Mouse (Mus musculus): ENCODE data around the gene Pfn3. TPM values are rescaled to one million over a fixed set of nuclear protein-coding genes. Genes with fewer than 3 reads are reported as not detected.
A peak's percentile ranks its signal among the peaks of the same experiment; 100 is the strongest.
"Not testable (repeated sequence)": the region's sequence is repeated elsewhere in the genome, so short reads cannot be mapped to it uniquely, and the experiment has no call there.

Gene Pfn3
- total RNA-seq (2021): not detected

DNA sequence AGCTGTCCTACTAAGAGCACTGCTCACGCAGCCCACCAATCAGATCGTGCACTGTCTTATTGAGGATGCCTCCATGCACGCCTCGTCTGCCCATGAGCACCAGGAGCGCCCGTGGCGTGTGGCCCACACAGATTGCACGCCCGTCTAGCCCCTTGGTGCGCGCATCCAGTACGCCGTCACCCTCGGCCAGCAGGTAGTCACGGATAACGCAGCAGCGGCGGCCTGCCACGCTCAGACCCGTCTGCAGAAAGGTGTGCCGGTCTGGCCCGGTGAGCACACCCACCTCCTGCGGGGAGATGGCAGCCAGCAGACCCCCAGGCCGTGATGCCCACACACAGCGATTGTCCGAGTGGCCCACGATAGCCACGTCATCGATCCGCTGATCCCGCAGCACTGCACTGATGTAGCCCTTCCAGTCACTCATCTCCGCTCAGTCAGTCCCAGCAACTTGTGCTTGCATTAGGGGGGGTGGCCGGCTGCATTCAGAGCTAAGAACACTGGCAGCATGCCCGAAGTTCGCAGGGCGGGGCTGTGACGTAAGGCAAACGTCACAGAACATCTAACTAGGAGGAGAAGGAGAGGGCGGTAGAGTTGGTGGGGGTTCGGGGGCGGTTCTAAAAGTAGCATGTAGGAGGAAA, at the start of gene Pfn3:
TSS of gene Pfn3 (minus strand) at position 490 of the 638 bp plus-strand sequence.
- DNase-seq: peak; percentile 60 to 61

DNA sequence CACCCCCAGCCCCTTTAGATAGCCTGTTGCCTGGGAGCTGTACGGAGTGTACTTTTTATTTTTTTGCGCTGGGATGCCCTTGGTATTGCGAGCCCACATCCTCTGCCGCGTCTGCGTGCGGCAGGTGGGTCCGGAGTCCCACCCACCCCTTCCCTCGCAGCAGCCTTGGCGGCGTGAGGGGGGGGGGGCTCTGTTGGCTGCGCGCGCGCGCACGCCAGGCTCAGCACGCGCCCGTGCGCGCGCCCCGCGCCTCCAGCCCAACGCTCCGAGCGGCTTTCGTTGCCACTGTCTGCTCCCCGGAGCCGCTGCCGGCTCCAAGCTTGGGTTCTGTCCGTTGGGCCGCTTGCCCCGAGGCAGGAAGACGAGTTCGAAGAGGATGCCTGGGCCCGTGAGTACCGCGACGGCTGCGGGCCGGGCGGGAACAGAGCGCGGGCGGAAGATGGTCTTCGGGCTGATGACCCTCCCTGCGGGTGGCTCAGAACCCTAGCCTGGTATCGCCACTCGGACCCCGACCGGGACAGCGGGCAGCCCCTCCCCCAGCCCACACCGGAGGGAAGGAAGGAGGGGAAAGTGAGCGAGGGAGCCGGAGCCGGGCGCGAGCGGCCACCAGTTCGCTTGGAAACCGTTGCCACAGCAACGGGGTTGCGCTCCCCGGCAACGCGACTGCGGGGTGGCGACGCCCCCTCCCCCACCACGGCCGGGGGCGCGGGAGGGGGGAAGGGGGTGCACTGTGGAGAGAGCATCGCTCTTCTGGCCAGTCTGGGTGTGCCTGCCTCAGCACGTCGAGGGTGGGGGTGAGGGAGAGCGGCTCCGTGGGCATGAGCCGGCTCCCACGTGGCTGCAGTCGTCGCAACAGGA, 49.2 kb upstream of the Pfn3 start, which contains the start of gene Prr7:
TSS of gene Prr7 (plus strand) at position 241 of the 858 bp plus-strand sequence.
- peak; percentile 75 to 81 for DNase-seq

DNA sequence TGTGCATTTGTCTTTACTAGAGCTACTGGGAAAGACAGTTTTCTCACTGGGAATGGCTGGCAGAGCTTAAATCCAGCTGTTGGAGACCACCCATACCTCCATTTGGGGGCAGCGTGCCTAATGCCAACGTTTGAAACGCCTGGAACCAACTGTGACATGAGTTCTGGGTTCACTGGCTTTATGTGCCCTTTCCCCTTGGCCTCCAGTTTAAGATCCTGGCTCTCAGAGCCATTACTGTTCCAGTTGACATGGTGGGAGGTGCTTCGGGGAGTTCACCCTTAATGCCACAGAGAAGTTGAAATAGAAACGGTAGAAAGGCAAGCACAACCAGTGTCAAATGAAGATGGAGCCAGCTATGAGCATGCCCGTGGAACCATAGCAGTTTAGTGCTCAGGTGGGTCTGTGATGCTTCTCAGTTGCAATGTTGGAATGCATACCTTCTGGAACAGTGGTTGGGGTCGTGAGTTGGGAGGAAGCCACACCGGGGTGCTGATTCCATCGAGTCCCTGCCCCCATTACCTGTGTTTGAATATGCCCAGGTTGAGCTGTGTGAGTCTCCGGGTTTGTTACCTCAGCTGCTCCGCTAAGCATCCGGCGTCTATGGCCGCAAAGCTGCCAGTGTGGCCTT, 48.5 kb upstream of the Pfn3 start:
- no peak for DNase-seq

DNA sequence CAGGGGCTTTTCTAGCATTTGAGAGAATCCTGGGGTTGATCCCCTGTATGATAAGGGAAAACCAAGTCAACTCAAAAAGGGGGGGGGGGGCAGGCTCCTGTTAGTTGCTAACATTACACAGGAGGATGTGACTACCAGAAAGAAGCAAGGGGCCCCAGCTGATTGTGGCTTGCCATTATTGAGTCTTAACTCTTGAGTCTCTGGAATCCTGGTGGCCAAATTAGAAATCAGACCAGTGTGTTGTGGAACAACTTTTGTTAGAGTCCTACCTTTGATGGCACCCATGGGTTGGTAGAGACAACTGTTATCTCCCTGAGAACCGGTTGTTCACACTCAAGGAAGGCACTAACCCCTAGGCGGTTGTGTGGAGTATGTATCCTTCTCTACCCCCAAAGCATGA, 47.9 kb upstream of the Pfn3 start:
- DNase-seq: no peak

DNA sequence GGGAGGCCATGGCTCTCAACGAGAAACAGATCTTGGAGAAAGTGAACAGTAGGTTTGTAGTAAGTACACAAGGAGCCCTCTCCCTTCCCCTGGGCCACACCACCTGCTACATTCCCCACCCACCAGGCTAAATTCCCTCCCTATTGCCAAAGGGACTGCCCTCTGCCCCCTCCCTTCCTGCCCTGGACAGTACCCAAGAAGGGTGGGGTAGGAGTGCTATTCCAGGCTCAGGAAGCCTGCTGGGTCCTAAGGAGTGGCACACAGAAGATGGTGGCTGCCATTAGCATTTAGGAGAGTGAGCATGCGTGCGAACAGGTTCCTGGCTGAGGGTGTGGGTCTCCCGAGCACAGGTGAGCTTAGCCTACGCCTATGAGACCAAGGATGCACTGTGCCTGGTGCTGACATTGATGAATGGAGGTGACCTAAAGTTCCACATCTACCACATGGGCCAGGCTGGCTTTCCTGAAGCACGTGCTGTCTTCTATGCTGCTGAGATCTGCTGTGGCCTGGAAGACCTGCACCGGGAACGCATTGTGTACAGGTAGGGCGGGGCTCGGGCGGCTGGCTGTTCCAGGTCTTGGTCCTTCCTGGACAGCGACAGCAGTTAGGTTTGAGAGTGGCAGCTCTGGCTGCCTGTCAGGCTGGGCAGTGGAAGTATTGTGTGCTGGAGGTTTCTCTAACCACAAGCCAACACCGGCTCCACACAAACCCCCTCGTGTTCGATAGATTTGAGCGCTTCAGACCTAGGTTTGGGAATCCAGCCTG, 36.9 kb upstream of the Pfn3 start:
- DNase-seq: no peak

DNA sequence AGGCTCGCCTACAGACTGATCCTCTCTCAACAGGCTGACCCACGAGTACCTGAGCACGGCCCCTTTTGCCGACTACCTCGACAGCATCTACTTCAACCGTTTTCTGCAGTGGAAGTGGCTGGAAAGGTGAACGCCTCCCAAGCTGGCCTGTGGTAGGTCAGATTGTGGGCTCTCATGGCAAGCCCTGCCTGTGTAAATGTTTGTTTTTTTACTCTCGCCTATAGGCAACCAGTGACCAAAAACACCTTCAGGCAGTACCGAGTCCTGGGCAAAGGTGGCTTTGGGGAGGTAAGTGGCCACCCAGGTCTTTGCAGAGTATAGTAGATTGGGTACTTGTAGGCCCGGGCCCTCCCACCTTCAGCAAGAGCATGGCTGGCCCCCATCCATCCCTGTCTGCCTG, 36.3 kb upstream of the Pfn3 start:
- DNase-seq: no peak

DNA sequence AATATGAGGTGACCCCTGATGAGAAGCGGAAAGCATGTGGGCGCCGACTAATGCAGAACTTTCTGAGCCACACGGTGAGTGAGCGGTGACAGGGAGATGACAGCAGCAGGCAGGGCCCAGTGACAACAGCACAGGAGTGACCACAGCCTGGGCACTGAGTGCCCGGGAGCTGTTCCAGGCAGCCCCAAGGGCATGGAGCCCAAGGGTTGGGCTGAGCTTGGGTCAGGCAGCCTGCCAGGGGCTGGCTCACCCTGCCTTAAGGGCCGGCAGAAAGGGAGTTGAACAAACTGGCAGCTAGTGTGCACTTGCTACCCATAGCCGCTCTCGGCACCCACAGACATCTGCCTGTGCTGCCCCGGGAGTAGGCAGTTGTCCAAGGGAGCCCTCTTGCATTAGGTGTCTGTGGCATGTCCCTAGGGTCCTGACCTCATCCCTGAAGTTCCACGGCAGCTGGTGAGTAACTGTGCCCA, 35.5 kb upstream of the Pfn3 start:
- DNase-seq: peak; percentile 60 to 66

DNA sequence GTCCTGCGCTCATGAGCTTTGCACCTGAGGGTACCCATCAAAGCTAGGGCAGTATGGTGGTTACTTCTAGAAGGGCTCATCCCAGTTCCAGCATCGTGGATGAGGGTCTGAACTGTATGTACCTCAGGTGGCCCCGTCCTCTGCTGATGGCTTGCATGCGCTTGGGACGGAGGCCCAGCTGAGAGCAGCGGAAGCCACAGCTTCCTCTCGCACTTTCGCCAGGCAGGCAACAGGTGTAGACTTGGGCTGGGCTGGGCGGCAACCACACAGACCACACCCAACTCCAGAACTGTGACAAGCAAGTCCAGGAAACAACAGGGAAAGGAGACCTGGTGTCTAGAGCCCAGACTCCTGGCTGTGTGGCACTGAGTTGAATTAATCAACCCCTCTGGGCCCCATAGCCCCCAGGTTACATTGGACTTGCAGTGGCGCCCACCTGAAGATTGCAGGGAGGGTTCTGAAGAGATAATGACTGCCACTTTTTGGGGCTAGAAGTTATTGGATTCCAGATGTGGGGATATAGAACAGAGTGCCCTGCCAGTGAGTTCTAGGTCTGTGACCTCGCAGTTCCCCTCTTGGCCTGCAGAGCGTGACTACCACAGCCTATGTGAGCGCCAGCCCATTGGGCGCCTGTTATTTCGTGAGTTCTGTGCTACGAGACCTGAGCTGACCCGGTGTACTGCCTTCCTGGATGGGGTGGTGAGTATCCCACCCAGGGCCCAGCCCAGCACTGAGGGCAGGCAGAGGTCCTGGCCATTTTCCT, 34.8 kb upstream of the Pfn3 start:
- DNase-seq: no peak

DNA sequence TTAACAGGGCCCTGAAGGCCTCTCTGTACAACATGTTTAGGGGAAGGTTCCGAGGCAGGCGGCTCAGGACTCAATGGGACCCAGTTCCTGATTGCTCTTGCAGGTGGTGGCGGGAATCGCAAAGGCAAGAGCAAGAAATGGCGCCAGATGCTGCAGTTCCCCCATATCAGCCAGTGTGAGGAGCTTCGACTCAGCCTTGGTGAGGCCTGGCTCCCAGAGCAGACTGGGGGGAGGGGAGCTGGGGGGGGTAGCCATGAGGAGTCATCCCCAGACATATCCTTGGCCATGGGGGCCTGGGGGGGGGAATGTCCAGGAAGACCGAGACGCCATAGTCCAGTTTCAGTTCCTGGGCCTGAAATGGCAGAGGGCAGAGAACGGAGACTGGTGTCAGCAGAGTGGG, 34.2 kb upstream of the Pfn3 start:
- DNase-seq: no peak

DNA sequence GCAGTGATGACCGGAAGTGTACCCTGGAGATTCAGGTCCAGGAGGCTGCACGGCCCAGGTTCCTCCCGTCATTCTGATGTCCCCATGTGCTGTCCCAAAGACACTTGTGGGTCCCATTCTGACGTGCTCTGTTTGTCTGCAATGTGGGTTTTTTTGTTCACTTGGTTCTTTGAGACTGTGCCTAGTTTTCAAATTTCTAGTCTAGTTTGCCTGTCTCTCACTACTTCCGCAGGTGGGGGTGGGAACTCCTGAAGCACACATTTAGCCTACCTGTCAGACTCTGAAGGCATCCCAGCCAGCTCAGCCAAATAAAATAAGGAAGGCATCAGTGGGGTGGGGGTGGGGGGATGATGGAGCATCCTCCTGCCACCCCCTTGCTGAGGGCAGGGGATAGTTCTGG, 33.1 kb upstream of the Pfn3 start:
- DNase-seq: no peak

DNA sequence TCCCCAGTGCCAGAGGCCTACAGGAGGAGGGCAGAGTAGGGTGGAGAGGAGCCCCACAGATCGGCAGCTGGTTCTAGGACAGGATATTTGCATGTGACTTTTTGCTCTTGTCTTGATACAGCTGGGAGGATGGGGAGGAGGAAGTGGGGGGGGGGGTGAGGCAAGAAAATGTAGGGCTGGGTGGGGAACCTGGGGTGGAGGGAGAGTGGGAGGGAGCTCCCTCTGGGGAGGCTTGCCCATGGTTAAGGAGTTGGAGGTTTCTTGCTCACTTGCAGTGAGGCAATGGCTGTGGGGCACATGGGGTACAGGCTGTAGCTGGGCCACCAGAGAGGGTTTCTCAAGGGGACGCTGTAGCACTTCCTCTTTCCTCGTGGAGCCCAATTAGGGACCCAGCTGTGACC, 32.5 kb upstream of the Pfn3 start:
- DNase-seq: no peak

DNA sequence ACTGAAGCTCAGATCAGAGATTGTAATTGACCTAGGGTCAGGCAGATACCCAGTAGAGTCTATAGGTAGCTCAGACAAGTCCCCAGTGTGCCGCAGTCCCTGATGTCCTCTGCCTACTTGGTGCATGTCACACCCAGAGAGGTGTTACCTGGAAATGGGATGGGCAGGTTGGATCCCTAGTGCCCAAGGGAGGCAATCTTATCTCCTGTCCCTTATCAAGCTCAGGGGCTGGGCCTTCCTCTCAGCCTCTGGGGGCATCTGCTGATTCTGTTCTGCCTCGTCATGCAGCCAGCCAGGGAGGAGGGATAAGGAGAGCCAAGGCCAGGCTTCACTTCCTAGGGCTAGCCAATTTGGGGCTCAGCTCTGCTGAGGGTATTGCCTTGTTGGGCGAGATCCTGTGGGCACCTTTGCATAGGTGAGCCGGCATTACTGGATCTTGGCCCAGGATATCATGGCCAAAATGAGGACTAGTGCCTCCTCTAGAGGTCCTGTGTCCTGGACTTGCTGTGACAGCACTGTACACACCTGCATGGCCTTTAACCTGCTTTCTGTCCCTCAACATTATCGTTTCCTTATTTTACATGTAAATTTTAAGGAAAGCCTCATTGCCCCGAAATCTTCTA, 31.6 kb upstream of the Pfn3 start:
- no peak for DNase-seq

DNA sequence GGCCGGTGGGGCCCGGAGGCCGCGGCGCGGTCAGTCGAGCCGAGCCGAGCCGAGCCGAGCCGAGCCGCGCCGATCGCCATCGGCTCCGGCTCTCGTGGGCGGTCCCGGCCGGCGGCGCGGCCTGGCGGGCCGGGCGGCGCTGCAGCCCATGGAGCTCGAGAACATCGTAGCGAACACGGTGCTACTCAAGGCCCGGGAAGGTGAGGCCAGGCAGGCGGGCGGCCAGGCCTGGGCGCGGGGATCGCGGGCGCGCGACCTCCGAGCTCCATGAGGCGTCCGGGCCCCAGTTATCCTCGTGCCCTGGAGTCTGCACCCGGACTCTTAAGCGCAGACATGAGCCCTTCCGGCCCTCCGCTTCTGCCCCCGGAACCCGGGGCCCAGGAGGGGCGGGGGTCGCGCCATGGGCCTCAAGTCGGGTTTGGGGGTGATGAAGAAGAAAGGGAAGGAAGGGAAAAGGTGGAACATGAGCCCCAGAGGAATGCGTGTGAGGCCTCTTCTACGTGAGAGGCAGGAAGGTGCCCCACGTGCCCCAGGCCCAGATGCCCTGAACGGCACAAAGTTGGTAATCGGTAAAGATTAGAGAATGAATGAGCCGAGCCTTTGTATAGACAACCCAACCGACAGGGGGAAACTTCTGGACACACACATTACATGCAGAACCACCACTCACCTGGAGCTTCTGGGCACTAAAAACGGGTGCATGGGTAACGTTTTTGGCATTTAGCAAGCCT, 30.5 kb upstream of the Pfn3 start:
- no peak for DNase-seq

DNA sequence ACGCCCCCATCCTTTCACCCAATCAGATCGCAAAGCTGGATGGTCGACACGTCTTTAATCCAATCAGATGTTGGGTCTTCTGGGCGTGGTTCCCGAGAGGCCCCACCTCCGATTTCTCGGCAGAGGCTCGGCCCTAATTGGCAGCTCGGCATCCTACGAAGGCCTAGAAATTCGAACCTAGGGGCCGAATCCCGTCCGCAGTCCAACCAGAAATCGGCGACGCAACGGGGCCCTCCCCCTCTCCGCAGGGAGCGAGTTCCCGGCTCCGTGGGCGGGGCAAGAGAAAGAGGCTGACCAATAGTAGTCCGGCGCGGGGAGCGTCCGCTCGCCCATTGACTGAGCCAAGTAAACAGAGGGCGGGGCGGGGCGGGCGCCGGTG, 29.9 kb upstream of the Pfn3 start, which contains the start of gene Grk6:
TSS of gene Grk6 (plus strand) at position 136 of the 379 bp plus-strand sequence.
- DNase-seq: peak; percentile 99 to 100

DNA sequence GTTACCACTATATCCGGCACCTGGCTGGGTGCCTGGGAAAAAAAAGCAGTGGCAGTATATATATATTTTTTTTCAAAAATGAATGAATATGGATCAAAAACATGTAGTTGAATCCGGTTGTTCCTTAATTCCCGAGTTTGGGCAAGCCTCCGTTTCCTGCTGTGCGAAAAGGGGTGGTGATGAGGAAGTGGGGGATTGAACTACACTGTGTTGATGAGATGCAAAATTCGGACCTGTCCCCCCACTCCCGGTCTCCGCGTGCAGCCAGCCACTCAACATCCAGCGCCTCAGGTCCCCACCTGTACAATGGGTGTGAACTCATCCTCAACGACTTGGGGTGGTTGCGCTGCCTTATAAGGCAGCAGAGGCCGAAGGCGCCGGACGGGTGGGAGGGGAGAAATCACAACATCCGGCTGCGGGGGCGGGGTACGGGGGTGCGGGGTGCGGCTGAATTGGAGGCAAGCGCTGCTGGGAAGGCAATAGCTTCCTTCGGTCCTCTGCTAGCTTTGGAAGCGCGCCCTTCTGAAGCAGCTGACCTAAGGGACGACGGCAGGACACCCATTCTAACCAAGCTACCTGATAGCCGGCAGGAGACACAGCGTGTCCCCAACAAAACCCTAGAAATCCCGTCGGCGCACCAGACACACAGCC, 29.4 kb upstream of the Pfn3 start:
- no peak for DNase-seq

DNA sequence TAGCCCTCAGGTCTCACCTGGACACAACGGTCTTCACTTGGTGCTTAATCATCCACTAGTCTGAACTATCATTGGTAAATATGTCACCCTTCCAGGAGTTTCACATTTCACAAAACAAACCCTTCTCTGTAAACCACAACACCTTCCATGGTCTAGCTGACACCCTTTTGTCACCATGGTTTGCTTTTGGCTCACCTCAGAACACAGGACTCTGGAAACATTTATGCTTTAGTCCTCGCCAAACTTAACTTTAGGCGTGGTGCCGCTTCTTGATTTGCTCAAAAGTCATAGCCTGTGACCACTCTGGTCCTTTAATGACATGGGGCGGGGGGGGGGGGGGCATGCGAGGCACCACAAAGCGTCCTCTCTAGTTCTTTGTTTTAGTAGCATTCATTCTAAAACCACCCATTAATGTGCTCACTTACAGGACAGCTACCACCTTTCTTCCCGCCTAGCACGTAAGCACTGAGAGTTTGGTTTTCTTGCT, 28.8 kb upstream of the Pfn3 start:
- no peak for DNase-seq

DNA sequence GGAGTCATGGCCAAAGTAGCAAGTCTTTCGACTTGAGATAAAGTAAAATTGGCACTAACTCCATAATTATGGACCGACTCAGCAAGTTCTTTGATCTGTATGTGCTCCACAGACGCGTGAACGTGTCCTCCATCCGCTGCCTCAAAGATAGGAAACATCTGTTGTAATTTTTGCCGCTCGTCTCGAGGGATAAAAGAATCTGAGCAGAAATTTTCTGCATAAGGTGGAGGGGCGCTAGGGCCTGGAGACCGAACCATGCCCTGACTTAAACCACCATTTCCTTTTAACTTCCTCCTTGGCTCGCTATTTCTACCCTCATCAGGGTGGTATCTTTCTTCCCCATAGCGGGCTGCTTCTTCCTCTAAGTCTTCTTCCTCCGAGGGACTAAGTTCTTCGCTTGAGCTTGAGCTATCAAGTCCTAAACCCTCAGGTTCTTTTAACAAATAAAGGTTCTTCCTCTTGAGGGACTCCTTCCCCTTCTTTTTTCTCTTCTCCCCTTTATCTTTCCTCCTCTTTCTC, 22.1 kb upstream of the Pfn3 start:
- not testable (repeated sequence) for DNase-seq

DNA sequence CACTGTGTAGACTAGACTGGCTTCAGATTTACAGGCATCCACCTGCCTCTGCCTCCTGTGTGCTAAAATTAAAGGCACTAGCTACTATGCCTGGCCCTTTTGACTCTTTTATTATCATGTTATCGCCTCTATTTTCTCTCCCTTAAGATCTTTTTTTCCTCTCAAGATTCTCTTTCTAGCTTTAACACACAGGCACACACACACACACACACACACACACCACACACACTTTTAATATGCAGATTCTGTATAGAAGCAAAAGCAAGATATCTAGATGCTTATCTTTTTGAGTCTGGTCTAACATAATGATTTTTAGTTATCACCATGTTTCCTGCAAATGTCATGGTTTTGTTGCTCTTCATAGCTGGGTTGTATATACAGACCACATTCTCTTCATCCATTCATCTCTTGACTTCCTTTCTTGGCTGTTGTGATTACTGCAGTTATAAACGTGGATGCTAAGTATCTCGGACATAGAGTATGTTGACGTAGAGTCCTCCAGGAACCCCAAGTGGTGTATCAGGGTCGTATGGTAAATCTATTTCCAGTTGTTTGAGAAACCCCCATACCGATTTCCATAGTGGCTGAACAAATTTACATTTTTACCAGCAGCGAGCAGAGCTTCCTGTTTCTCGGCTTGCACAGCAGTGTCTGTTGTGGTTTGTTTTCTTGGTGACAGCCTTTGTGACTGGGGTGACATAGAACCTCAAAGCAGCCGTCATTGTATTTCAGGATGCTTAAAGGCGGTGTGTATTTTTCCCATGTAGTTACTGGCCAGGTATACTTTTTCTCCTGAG, 17.1 kb upstream of the Pfn3 start:
- no peak for DNase-seq

DNA sequence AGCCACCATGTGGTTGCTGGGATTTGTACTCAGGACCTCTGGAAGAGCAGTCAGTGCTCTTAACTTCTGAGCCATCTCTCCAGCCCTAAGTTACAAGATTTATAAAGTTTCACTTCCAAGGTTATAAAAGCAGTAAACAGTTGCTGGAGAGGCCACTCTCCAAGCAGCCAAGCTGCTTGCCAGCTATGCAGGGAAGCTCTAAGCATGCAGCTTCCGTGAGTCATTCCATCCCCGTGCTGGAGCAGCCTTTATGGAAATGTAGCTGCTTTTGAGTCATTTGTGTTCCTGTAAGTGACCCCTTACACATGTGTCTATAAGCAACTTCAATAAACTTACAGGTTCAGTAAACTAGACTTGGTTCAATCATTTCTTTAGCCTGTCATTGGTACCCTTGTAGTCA, 15.5 kb upstream of the Pfn3 start:
- DNase-seq: no peak
